Mouse (Mus musculus) embryonic facial prominence, embryonic 11.5 days (tissue): Measurements from ENCODE around the gene Senp1. TPM values are rescaled to one million over a fixed set of nuclear protein-coding genes. Genes with fewer than 3 reads are reported as not detected.

Experiments used
- ATAC-seq: fragments of 200-750 bp; cut with Nextera tagmentation; replicated peaks from 2 replicates; pipeline ENCODE4 v1.8.0; 2017; ENCODE audit warnings: low read depth; ENCODE audit not compliant: insufficient number of reproducible peaks, low FRiP score, low TSS enrichment
- DNase-seq: peaks from one replicate; pipeline ENCODE4 v3.0.0-alpha.2; 2015; ENCODE audit warnings: low spot score
- H3K27ac ChIP-seq: fragments of 300-500 bp; sonication (generic); replicated peaks from 2 replicates; pipeline ENCODE4 v1.5.1; 2014; ENCODE audit warnings: mild to moderate bottlenecking, low read depth, low read length, control low read depth
- H3K27me3 ChIP-seq: fragments of 300-500 bp; sonication (generic); 2 replicates; pipeline ENCODE4 v1.6.1; 2014; ENCODE audit warnings: mild to moderate bottlenecking, low read length, moderate library complexity, mixed read lengths; ENCODE audit not compliant: control insufficient read depth, insufficient read depth
- H3K36me3 ChIP-seq: fragments of 300-500 bp; sonication (generic); replicated peaks from 2 replicates; pipeline ENCODE4 v1.6.1; 2014; ENCODE audit warnings: low read depth, mild to moderate bottlenecking, low read length, moderate library complexity, mixed read lengths; ENCODE audit not compliant: control insufficient read depth, insufficient read depth
- H3K4me1 ChIP-seq: fragments of 300-500 bp; sonication (generic); 2 replicates; pipeline ENCODE4 v1.6.1; 2014; ENCODE audit warnings: low read length, mixed read lengths; ENCODE audit not compliant: control insufficient read depth, insufficient read depth
- H3K4me2 ChIP-seq: fragments of 300-500 bp; sonication (generic); 2 replicates; pipeline ENCODE4 v1.6.1; 2014; ENCODE audit warnings: low read depth, mild to moderate bottlenecking, control low read depth, low read length, moderate library complexity
- H3K4me3 ChIP-seq: fragments of 300-500 bp; sonication (generic); 2 replicates; pipeline ENCODE4 v1.5.1; 2014; ENCODE audit warnings: low read depth, low read length, control low read depth
- H3K9ac ChIP-seq: fragments of 300-500 bp; sonication (generic); replicated peaks from 2 replicates; pipeline ENCODE4 v1.6.1; 2014; ENCODE audit warnings: mild to moderate bottlenecking, control low read depth, low read length
- H3K9me3 ChIP-seq: fragments of 300-500 bp; sonication (generic); replicated peaks from 2 replicates; pipeline ENCODE4 v1.6.1; 2016; ENCODE audit warnings: mild to moderate bottlenecking, low read length, inconsistent platforms, mixed read lengths; ENCODE audit not compliant: control insufficient read depth
- WGBS: fragments of 180-500 bp; shearing (Covaris S2); extraction: QIAGEN DNeasy Blood & Tissue Kit; methylation state at CpG from one replicate; pipeline ENCODE4 v1.1.7; 2014; 5-methylcytosine and 5-hydroxymethylcytosine counted together
- polyA plus RNA-seq: library from polyadenylated mRNA; unstranded; fragments of >200 nt; fragmentation: Nextera tagmentation; extraction: Ambion mirVana; gene quantifications from 2 replicates; pipeline ENCODE4 v1.2.1, GENCODE M21; 2014

The Senp1 gene
- polyA plus RNA-seq, 1 experiment from 2014 or later, result 45.7 TPM

DNA sequence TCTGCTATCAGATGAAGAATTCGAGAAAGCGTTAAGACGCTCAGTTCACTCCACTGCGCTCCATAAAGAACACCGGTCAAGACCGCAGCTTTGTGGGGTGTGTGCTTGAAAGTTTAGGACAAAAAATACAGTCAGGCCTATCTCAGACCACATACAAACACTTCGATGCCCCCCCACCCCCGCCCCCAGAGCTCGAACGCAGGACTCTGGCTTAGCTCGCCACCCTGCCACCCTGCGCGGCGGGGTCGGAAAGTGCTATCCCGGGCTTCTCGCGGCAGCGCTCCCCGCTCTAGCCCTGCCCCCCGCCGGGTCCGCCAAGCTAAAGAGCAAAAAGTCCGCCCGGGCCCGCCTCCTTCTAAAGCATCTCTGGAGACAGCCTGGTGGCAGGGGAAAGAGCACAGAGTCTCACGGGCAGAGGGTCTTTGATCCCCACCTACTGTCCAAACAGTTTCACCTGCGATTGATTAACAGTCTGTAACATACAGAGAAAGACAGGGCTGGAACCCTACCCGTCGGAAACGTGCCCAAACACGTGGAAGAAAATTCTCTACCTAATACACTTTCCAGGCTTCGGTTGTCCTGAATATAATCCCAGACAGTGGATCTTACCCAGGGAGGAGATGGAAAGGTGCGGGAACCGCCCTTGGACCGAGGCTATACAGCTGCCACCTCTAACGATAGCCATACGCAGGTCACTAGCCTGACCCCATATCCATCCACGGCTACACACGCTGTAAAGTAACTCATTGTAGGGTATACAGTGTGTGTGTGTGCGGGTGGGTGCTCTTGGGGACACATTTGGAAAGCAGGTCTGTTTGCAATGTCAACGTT is 90.3 kb downstream of the Senp1 start:
- Histone ChIP-seq H3K4me2 (peak overlapping the region; percentile 75), H3K4me1 (peaks cover 8% of the 10 kb centered on the region), H3K27ac (peak overlapping the region; percentile 81), H3K9me3 (no peaks in the 10 kb centered on the region), H3K4me3 (peak overlapping the region; percentile 54), H3K9ac (peak overlapping the region; percentile 74), H3K27me3 (no peaks in the 10 kb centered on the region; the same call in 1 of the 2 replicates), H3K36me3 (no peaks in the 10 kb centered on the region)
- 0 out of 2 replicates have a peak, but pooled peaks have one; percentile 3 for ATAC-seq
- DNase-seq, result peak; percentile 82
- under 1% methylated on average over 42 of the region's 42 CpGs for WGBS

DNA sequence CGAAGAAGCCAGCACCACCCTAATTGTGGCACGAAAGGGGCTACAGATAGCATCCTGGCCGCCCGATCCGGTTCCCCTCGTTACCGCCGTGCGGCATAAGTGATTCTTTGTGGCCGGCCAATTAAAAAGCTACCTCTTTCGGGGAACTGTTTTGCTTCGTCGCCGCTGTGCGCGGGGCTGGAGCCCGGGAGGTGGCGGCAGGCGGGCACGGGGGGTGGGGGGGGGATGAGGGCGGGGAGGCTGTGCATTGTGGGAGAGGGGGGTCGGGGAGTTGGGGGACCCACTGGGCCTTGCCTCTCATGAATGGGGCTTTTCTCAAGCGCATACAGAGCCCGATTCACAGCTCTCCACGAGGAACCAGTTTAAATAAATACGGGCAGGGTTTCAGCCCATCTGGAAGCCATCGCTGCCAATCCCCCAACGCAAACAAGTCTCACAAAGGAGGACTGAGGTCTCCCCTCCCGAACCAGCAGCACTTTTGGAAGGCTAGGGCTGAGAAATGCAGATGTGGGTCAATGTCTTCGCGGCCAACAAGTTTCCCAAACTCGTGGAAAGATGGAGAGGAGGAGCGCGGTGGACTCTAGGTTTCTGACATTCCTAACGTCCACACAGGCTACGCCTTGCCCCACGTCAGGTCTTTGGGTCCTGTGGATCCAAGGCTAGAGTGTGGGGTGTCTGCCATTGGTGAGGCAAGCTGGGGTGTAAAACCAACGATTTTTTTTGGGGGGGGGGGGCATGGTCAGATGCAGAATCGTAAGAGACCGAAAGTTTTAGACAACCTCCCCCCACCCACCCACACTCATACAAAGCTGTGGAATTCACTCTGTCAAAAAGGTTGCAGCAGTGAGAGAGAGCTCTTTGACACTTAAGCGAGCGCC is 91.2 kb downstream of the Senp1 start:
- H3K4me3 ChIP-seq, result peak overlapping the region; percentile 54
- peak; percentile 35 for ATAC-seq
- peaks cover 5% of the 10 kb centered on the region for H3K36me3 ChIP-seq
- H3K4me2 ChIP-seq, result peak overlapping the region; percentile 75
- peaks cover 8% of the 10 kb centered on the region for H3K4me1 ChIP-seq
- under 1% methylated on average over 41 of the region's 42 CpGs for WGBS
- peak; percentile 86 for DNase-seq
- H3K27me3 ChIP-seq, result no peaks in the 10 kb centered on the region; the same call in 1 of the 2 replicates
- H3K9ac ChIP-seq, result peak overlapping the region; percentile 74
- H3K27ac ChIP-seq, result peak overlapping the region; percentile 81
- no peaks in the 10 kb centered on the region for H3K9me3 ChIP-seq

DNA sequence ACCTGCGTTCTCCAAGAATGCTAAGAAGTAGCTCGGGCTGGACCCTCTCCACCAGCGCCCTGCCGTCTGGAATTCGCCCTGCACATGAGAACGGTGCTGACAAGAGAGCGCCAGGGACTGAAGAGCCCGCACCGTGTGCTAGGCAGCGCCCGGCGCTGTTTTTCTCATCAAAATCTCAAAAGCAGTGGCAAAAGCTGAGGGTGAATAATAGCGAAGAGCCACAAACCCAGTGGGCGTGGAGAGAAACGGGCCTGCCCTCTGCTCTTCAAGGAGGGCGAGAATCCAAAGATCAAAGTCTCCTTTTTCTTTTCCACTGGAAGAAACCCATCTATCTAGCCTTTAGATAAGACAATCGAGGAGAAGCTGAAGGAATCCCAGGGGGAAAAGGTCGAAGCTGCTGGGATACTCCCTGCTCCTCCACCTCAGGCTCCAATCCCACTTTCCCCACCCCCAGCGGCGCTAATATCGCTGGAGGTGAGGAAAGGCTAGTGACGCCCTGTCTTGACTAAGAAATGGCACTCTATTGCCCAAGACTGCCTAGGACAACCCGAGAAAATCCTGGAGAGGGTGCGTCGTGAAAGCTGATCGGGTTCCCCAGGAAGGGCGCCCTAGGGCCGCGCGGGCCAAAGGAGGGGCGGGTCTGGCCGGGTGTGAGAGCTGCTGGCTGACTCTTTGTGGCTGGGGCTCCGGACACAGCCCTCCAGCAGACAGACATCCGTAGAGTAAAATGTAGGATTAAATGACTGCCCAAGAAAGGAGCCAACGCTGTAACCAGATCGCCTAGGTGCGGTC is 92.0 kb downstream of the Senp1 start:
- peak overlapping the region; percentile 75 for H3K4me2 ChIP-seq
- ATAC-seq (peak; percentile 19; the same call in 1 of the 2 replicates), DNase-seq (peak; percentile 76)
- no peaks in the 10 kb centered on the region; the same call in 1 of the 2 replicates for H3K27me3 ChIP-seq
- H3K27ac ChIP-seq, result peak overlapping the region; percentile 81
- H3K9ac ChIP-seq, result peak overlapping the region; percentile 74
- H3K4me1 ChIP-seq, result peaks cover 8% of the 10 kb centered on the region
- H3K9me3 ChIP-seq, result no peaks in the 10 kb centered on the region
- H3K36me3 ChIP-seq, result peaks cover 7% of the 10 kb centered on the region
- WGBS, result under 1% methylated on average over 36 of the region's 37 CpGs
- peak overlapping the region; percentile 54 for H3K4me3 ChIP-seq

DNA sequence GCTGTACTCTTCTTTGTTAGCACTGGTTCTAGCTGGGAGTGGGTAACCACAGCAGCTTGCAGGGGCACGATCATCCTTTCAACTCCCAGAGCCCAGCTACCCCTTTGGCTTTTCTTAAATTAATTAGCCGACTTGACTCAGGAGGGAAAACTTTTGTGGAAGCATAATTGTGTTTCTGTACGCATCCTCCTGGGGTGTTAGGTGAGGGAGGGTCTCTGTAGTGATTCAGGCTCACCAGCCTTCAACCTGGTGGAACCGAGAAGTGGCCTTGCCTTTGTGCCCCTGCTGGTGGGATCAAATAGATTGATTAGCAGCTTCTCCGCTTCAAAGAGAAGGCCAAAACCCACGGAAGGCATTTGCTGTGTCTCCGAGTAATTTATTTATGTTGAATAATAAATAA is 93.6 kb downstream of the Senp1 start:
- peaks cover 16% of the 10 kb centered on the region for H3K36me3 ChIP-seq
- H3K9me3 ChIP-seq, result no peaks in the 10 kb centered on the region
- 20% methylated on average over 7 of the region's 7 CpGs for WGBS
- no peak overlapping the region for H3K4me3 ChIP-seq
- no peak for ATAC-seq
- no peak overlapping the region for H3K27ac ChIP-seq
- H3K27me3 ChIP-seq, result no peaks in the 10 kb centered on the region
- H3K4me2 ChIP-seq, result no peak overlapping the region
- DNase-seq, result no peak
- H3K4me1 ChIP-seq, result peaks cover 8% of the 10 kb centered on the region
- H3K9ac ChIP-seq, result peak overlapping the region; percentile 46; the same call in 1 of the 2 replicates

DNA sequence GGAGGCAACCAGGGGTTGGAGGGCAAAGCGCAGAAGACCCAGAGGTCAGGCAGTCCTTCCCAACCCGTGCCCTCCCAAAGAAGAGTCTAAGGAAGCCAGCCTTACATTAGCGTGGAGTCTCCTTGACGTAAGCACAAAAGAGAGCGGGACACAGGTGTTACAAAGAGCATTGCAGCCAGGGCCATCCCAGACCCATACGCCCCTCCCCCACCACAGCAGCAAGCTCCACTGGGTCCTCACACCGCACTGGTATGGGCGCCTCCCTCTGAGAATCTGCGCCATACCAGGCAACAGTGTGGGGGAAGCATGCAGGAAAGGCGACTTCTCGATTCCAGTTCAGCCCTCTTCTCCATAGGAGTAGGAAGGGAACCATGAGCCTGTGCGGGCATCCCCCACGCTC is 94.0 kb downstream of the Senp1 start:
- Histone ChIP-seq H3K4me3 (no peak overlapping the region), H3K4me1 (peaks cover 8% of the 10 kb centered on the region)

DNA sequence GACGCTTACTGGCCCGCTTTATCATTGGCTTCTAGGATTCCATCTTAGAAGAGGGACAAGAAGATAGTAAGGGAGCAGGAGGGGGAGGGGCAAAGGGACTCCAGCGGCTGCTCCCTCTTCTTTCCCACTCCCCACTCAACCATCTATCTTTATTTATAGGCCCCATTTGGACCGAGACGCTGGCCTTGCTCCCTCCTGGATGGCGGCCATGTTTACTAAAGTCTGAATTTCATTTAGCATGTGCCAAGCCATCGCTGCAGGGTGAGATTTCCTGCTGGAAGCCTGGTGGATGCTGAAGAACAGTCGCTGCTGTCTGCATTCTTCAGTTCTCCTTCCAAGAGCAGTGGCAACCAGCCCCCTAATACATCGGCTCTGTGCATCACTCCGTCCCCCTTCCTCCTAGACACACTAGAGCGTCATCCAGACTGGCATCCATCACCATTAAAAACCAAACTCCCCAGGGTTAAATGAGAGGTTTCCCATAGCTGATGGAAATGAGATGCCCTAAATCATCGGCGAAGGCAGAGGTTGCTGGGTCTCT is 96.8 kb downstream of the Senp1 start:
- Histone ChIP-seq H3K9me3 (no peaks in the 10 kb centered on the region), H3K27me3 (no peaks in the 10 kb centered on the region), H3K9ac (no peak overlapping the region), H3K4me3 (no peak overlapping the region), H3K4me2 (no peak overlapping the region; the same call in 1 of the 2 replicates), H3K27ac (no peak overlapping the region), H3K36me3 (peaks cover 18% of the 10 kb centered on the region), H3K4me1 (peaks cover 18% of the 10 kb centered on the region)
- 88% methylated on average over 13 of the region's 13 CpGs for WGBS
- no peak for ATAC-seq
- no peak for DNase-seq

More for the DNA sequence above, 94.0 kb downstream of the Senp1 start:
- WGBS, result 42% methylated on average over 13 of the region's 13 CpGs
- no peak for DNase-seq
- H3K9ac ChIP-seq, result peak overlapping the region; percentile 46; the same call in 1 of the 2 replicates
- H3K9me3 ChIP-seq, result no peaks in the 10 kb centered on the region
- peaks cover 16% of the 10 kb centered on the region for H3K36me3 ChIP-seq
- H3K27ac ChIP-seq, result no peak overlapping the region
- no peaks in the 10 kb centered on the region for H3K27me3 ChIP-seq
- no peak for ATAC-seq
- H3K4me2 ChIP-seq, result no peak overlapping the region

DNA sequence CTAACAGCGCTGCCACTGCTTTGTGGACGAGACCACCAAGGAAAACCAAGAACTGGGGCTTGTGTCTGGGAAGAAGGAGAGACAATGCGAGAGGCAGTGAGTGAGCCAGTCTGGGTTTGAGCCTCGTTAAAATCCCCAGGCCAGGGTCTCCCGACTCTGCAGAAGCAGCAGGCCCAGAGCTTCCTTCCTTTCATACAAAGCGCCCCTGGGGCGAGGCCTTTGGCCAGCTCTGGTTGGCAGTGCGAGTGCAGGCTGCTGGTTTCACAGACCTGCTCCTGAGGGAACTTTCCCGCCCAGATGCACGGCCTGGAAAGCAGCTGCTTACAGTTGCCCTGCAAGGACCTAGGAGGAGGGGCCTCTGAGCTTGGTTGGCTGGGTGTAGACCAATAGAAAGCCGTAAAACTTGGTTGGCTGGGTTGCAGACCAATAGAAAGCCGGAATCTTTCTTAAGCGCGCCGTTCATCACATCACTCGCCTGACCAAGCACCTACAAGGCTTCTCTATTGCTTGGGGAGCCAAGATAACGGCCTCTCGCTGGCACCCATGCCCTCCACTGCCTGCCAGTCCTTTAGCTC is 100.7 kb downstream of the Senp1 start:
- peak; percentile 90 for ATAC-seq
- Histone ChIP-seq H3K4me3 (peak overlapping the region; percentile 6; the same call in 1 of the 2 replicates), H3K4me1 (peaks cover 32% of the 10 kb centered on the region), H3K27ac (peak overlapping the region; percentile 96), H3K27me3 (no peaks in the 10 kb centered on the region), H3K9me3 (no peaks in the 10 kb centered on the region), H3K9ac (peak overlapping the region; percentile 57), H3K4me2 (peak overlapping the region; percentile 25; the same call in 1 of the 2 replicates), H3K36me3 (peaks cover 26% of the 10 kb centered on the region)
- peak; percentile 96 for DNase-seq
- 3% methylated on average over 18 of the region's 18 CpGs for WGBS
